Mouse (Mus musculus) spleen, embryonic (tissue): Measurements from ENCODE around the gene Nhlh1.

ENCODE experiments used
- CTCF ChIA-PET: fragments of 350-600 bp; sonication (Branson Sonifier 250); formaldehyde crosslinking; loops from one replicate; lab custom pipeline; 2022; lab: Charles Lee

The Nhlh1 gene

GRCm38 (mm10) chr1:172017517-172018070 is 39.8 kb downstream of the Nhlh1 start:
- CTCF ChIA-PET = interaction anchor here (0.5 to 0.7 kb wide), 4 partner anchors 8 to 402 kb away, joined by 3 to 5 read pairs (median 4); no protein-coding TSS in a partner anchor

DNA sequence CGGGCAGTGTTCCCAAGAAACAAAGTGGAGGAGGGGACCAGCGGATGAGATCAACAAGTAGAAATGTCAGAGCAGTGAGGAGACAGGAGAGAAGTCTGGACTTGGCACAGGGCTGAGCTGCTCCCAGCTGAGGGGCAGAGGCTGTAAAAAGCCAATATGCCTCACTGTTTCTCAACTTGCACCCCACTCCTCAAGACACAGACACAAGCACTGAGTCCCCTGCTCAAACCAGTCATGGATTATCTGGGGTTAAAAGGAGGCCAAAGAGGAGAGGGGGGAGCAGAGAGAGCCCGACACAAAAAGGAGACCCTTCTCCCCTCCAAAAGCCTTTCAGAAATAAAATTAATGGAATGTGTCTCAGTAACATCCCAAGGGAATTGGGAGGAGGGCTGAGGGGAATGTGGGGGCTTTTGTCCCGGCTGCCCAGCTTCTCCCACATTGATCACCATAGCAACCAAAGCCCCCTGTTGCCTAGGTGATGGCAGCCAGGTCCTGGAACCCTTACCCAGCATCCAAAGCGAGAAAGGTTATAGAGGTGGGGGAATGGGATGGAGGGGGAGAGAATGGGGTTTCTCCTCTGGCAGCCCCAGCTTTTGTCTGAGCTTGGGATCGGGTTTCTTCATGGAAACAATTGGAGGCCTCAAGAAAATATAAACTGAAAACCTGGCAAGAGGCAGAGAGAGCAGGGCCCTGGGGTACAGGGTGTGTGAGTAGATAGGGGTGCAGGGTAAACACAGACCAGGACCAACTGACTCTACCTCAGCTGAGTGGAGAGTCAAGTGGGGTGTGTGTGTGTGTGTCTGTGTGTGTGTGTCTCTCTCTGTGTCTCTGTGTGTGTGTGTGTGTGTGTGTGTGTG is 40.5 kb downstream of the Nhlh1 start:
- CTCF ChIA-PET = interaction anchor here (0.6 to 0.7 kb wide), 2 partner anchors 9 to 14 kb away, joined by 3 to 5 read pairs; no protein-coding TSS in a partner anchor

- CTCF ChIA-PET = interaction anchor here (0.5 kb wide), 1 partner anchor 206 kb away, joined by 4 read pairs; no protein-coding TSS in a partner anchor
Observed at GRCm38 (mm10) chr1:172016031-172016430, 41.3 kb downstream of the Nhlh1 start.

- CTCF ChIA-PET = interaction anchor here (0.5 kb wide), 1 partner anchor 205 kb away, joined by 4 read pairs; no protein-coding TSS in a partner anchor
Observed at GRCm38 (mm10) chr1:172015312-172015939, 41.9 kb downstream of the Nhlh1 start.

DNA sequence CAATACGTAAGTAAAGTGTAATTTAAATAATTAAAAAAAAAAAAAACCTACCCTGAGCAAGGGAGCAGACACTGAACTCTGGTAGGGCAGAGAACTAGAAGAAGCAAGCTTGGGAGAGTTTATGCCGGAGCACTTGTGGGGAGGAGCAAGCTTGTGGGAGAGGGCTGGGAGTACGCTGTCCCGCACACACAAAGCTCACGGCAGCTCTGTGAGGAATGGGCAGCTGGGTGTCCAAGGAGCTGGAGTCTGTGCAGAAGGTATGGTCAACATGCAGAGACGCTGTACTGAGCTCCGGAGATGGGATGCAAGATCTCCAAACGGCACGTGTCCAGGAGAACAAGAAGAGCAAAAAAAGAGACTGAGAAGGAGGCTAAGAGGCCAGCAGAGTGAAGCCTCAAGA is 42.6 kb downstream of the Nhlh1 start:
- CTCF ChIA-PET = no interaction called here

GRCm38 (mm10) chr1:172012030-172012429 is 45.3 kb downstream of the Nhlh1 start:
- CTCF ChIA-PET = interaction anchor here (1.4 kb wide), 1 partner anchor 191 kb away, joined by 3 read pairs; no protein-coding TSS in a partner anchor

DNA sequence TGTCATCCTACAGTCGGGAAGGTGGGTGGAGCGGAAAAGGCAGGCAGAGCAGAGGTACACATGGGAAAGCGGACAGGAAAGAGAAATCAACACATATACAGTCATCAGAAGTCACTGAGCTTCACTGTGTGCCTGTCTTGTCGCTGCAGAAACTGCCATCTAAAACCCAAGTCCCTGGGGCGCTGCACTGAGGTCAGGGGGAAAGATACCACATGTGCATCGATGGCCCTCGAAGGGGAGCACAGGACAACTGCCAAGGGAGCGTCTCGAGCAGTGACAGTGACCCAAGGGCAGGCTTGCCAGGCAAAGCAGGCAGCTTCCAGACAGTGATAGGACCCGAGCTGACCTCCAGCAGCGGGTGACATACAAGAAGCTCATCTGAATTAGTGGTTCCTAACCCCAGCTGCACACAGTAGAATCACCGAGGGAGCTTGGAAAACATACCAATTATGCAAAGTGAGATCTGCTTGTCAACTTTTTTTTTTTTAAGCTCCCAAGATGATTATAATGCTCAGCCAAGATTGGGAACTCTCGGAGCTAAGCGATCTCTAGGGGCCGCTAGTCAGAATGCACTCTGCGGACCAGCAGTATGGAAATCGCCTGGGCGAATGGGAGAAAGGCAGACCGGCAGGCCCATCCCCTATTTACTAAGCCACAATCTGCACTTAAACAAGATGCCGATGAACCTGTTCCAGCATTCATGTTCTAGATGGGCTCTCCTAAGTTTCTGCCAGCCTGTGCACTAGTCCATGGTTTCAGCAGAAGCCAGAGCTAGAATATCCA is 47.1 kb downstream of the Nhlh1 start:
- CTCF ChIA-PET = no interaction called here

- CTCF ChIA-PET = interaction anchor here (0.6 kb wide), 2 partner anchors 39 to 296 kb away, joined by 4 to 9 read pairs; no protein-coding TSS in a partner anchor
Observed at GRCm38 (mm10) chr1:172009406-172009805, 48.0 kb downstream of the Nhlh1 start.

GRCm38 (mm10) chr1:172008351-172008750 is 49.0 kb downstream of the Nhlh1 start:
- CTCF ChIA-PET = interaction anchor here (0.6 kb wide), 1 partner anchor 9 kb away, joined by 3 read pairs; no protein-coding TSS in a partner anchor

DNA sequence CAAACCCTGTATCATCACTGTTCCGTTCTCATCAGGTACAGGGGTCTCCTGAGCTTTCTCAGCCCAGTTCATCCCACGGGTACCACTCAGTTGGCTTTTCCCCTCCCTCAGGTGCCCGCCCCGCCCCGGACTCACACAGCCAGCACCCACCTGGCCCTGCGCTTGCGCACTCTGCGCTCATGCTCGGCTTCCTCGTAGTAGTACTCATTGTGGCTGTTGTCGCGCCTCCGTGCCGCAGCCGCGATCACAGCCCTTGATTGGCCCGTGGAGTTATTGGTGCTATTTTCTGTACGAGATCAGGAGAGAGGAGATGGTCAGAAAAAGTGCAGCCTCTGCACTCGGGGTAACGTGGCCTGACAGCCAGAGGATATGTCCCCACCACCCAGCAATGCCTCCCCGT is 49.6 kb downstream of the Nhlh1 start:
- CTCF ChIA-PET = no interaction called here
